Comparison of ENCODE assay signal across 8 mouse cellular contexts in genomic region chr11:85832231-85832924, GRCm38 (mm10). TPM values are rescaled to one million over a fixed set of nuclear protein-coding genes. Genes with fewer than 3 reads are reported as not detected.
A peak's percentile ranks its signal among the peaks of the same experiment; 100 is the strongest.
DNase-seq lines count a peak whose midpoint lies in the region; ATAC-seq and TF ChIP-seq lines count a peak whose summit lies in the region.

Tbx2 (plus strand) TSS chr11:85832551.

- ATAC-seq in Patski: peak; percentile 38
- peak; percentile 88 for ATAC-seq in kidney, embryonic 14.5 days (ENCODE audit: low FRiP score, low TSS enrichment)
- ATAC-seq in stomach, embryonic 16.5 days (ENCODE audit: insufficient read depth, low FRiP score): peak; percentile 77

- CTCF ChIA-PET in Patski (lab: Charles Lee): no interaction called here

- no peaks in the 10 kb centered on the region for H3K27me3 ChIP-seq in Patski
- H3K27me3 ChIP-seq in embryonic facial prominence, embryonic 10.5 days (replicated peaks; ENCODE audit: low read depth, poor library complexity, severe bottlenecking): peaks cover 98% of the 10 kb centered on the region
- peaks cover 99% of the 10 kb centered on the region for H3K27me3 ChIP-seq in heart, embryonic 10.5 days (ENCODE audit: insufficient read depth, poor library complexity, severe bottlenecking)
- peaks cover 42% of the 10 kb centered on the region; the same call in 1 of the 2 replicates for H3K27me3 ChIP-seq in kidney, embryonic 14.5 days (ENCODE audit: control insufficient read depth, insufficient read depth, low read length)
- peaks cover 52% of the 10 kb centered on the region for H3K27me3 ChIP-seq in stomach, embryonic 16.5 days (ENCODE audit: control insufficient read depth, insufficient read depth, low read length)

- in situ Hi-C loops in Patski (cut with MboI; ENCODE audit: low pct_unique_long_range_greater_than_20kb): no loop called here

- peak within 1 kb of the TSS; percentile 70 for H3K4me3 ChIP-seq in embryonic facial prominence, embryonic 10.5 days
- H3K4me3 ChIP-seq in heart, embryonic 10.5 days: peak within 1 kb of the TSS; percentile 75
- H3K4me3 ChIP-seq in kidney, embryonic 14.5 days (ENCODE audit: low read length): peak within 1 kb of the TSS; percentile 73
- peak within 1 kb of the TSS; percentile 66 for H3K4me3 ChIP-seq in stomach, embryonic 16.5 days (replicated peaks; ENCODE audit: low read length)

- POLR2A ChIA-PET in Patski (lab: Charles Lee): no interaction called here

- H3K36me3 ChIP-seq in embryonic facial prominence, embryonic 10.5 days (replicated peaks): peaks cover 33% of the 10 kb centered on the region
- peaks cover 6% of the 10 kb centered on the region; the same call in 1 of the 2 replicates for H3K36me3 ChIP-seq in heart, embryonic 10.5 days
- H3K36me3 ChIP-seq in kidney, embryonic 14.5 days (ENCODE audit: control insufficient read depth, insufficient read depth, low read length): peaks cover 17% of the 10 kb centered on the region
- no peaks in the 10 kb centered on the region for H3K36me3 ChIP-seq in stomach, embryonic 16.5 days (ENCODE audit: control insufficient read depth, insufficient read depth, low read length)

- peak within 1 kb of the TSS; percentile 97 for H3K9ac ChIP-seq in kidney, embryonic 14.5 days (ENCODE audit: low read depth, low read length)
- peak within 1 kb of the TSS; percentile 91 for H3K9ac ChIP-seq in stomach, embryonic 16.5 days (ENCODE audit: low read length)

- H3K4me2 ChIP-seq in kidney, embryonic 14.5 days (replicated peaks; ENCODE audit: low read depth, low read length): peak within 1 kb of the TSS; percentile 78
- peak within 1 kb of the TSS; percentile 93 for H3K4me2 ChIP-seq in stomach, embryonic 16.5 days (ENCODE audit: low read depth, low read length)

- DNase-seq in Patski (ENCODE audit: low read depth, low spot score): no peak
- peak; percentile 93 for DNase-seq in embryonic facial prominence, embryonic 10.5 days (ENCODE audit: low spot score)
- peak; percentile 90 for DNase-seq in heart, embryonic 10.5 days (ENCODE audit: low spot score)
- DNase-seq in lung, postnatal 10 days: peak; percentile 97
- DNase-seq in right cerebral cortex, postnatal 14 days: no peak
- DNase-seq in layer of hippocampus, adult 11-12 months (ENCODE audit: low spot score): no peak

- no peaks in the 10 kb centered on the region for H3K9me3 ChIP-seq in embryonic facial prominence, embryonic 10.5 days
- no peaks in the 10 kb centered on the region for H3K9me3 ChIP-seq in heart, embryonic 10.5 days
- H3K9me3 ChIP-seq in kidney, embryonic 14.5 days (ENCODE audit: control insufficient read depth, low read length): no peaks in the 10 kb centered on the region
- no peaks in the 10 kb centered on the region for H3K9me3 ChIP-seq in stomach, embryonic 16.5 days (replicated peaks; ENCODE audit: control insufficient read depth, low read length)

- H3K4me1 ChIP-seq in embryonic facial prominence, embryonic 10.5 days: peaks cover 84% of the 10 kb centered on the region
- peaks cover 75% of the 10 kb centered on the region for H3K4me1 ChIP-seq in heart, embryonic 10.5 days
- peaks cover 25% of the 10 kb centered on the region for H3K4me1 ChIP-seq in kidney, embryonic 14.5 days (ENCODE audit: control insufficient read depth, insufficient read depth, low read length)
- H3K4me1 ChIP-seq in stomach, embryonic 16.5 days (ENCODE audit: control insufficient read depth, insufficient read depth, low read length): peaks cover 27% of the 10 kb centered on the region

- under 1% methylated on average over 52 of the region's 52 CpGs for WGBS in embryonic facial prominence, embryonic 10.5 days
- 2% methylated on average over 51 of the region's 52 CpGs for WGBS in heart, embryonic 10.5 days
- under 1% methylated on average over 40 of the region's 52 CpGs for WGBS in kidney, embryonic 14.5 days
- WGBS in stomach, embryonic 16.5 days: 1% methylated on average over 52 of the region's 52 CpGs

- no peak for TF ChIP-seq CTCF in Patski (IDR thresholded peaks at IDR 0.05)

- peak within 1 kb of the TSS; percentile 93 for H3K27ac ChIP-seq in embryonic facial prominence, embryonic 10.5 days (replicated peaks)
- H3K27ac ChIP-seq in heart, embryonic 10.5 days: peak within 1 kb of the TSS; percentile 91
- H3K27ac ChIP-seq in kidney, embryonic 14.5 days (ENCODE audit: low read depth, low read length): peak within 1 kb of the TSS; percentile 88
- H3K27ac ChIP-seq in stomach, embryonic 16.5 days (ENCODE audit: low read length): peak within 1 kb of the TSS; percentile 89

RNA-seq across cellular contexts. Expression of gene Tbx2, which starts in this region (rescaled TPM):
- 1.8 TPM for polyA plus RNA-seq in Patski (2021)
- polyA plus RNA-seq in embryonic facial prominence, embryonic 10.5 days (2016; fragmentation: Nextera tagmentation; extraction: Ambion mirVana): 9.9 and 10.9 TPM in 2 replicates
- 2.5 and 7.6 TPM in 2 replicates for polyA plus RNA-seq in heart, embryonic 10.5 days (2016; fragmentation: Nextera tagmentation; extraction: Ambion mirVana)
- polyA plus RNA-seq in kidney, embryonic 14.5 days (2014; fragmentation: Nextera tagmentation; extraction: Ambion mirVana): 18.2 and 19.8 TPM in 2 replicates
- polyA plus RNA-seq in stomach, embryonic 16.5 days (2015; fragmentation: Nextera tagmentation; extraction: Ambion mirVana): 2.9 and 3.1 TPM in 2 replicates

Comparison
In these comparisons a context has a peak if more than half of its experiments do, and no peak if none do; other contexts are left out.
1. ATAC-seq: peak in every context shown above with its lines; median percentile 88 in kidney, embryonic 14.5 days; 77 in stomach, embryonic 16.5 days; 38 in Patski.
2. DNase-seq: peak in embryonic facial prominence, embryonic 10.5 days (single experiment), heart, embryonic 10.5 days (single experiment) and lung, postnatal 10 days (single experiment); none in Patski (single experiment), right cerebral cortex, postnatal 14 days (single experiment) and layer of hippocampus, adult 11-12 months (single experiment).
3. Peak in every context shown above with its lines, with median percentiles within 50 percentile points of each other: H3K27ac ChIP-seq and H3K4me3 ChIP-seq.